ENCODE assay signal across 25 mouse cellular contexts in the genomic region with DNA sequence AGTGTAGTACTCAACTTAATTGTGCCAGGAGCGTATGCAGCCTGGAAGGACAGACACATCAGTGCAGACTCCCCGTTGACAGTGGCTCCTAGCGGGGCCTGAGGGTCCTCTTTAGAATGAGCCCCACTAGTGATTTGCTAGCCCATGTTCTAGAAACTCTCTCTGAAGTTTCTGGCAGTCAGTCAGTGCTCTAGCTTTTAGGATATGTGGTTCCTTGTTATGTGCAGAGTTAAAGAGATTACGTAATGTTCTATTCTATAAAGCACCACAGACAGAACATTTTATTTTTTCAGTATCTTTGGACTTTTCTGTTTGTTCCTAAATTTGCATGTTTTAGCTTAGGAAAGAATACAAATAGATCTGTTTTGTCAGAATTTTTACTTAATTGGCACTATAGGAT.
A peak's percentile ranks its signal among the peaks of the same experiment; 100 is the strongest.
DNase-seq lines count a peak whose midpoint lies in the region; ATAC-seq lines count a peak whose summit lies in the region.
"Had no signal": no experiment of that assay in that cellular context is flagged by ENCODE, and none has a peak within 500 bp of the region (broad histone marks: within the 10 kb centered on the region; RNA-seq: fewer than 3 reads in every experiment).

No protein-coding gene starts in this region.

- H3K4me1 ChIP-seq in limb, embryonic 10.5 days: no peaks in the 10 kb centered on the region
- no peaks in the 10 kb centered on the region for H3K4me1 ChIP-seq in intestine, embryonic 16.5 days (ENCODE audit: control insufficient read depth, insufficient read depth, low read length)
- H3K4me1 ChIP-seq: embryonic facial prominence, embryonic 13.5 days; forebrain, embryonic 12.5 days; forebrain, embryonic 15.5 days; hindbrain, embryonic 13.5 days; intestine, embryonic 15.5 days had no signal

- H3K4me3 ChIP-seq in limb, embryonic 10.5 days: no peak overlapping the region
- H3K4me3 ChIP-seq in intestine, embryonic 16.5 days (ENCODE audit: low read length): no peak overlapping the region
- H3K4me3 ChIP-seq: embryonic facial prominence, embryonic 10.5 days; embryonic facial prominence, embryonic 13.5 days; erythroblast, embryonic 14.5 days; forebrain, embryonic 12.5 days; forebrain, embryonic 15.5 days; gastrocnemius, adult 2 months; hindbrain, embryonic 10.5 days; hindbrain, embryonic 13.5 days; intestine, embryonic 15.5 days had no signal

- H3K27ac ChIP-seq in limb, embryonic 10.5 days: no peak overlapping the region
- H3K27ac ChIP-seq in intestine, embryonic 16.5 days (ENCODE audit: low read length): no peak overlapping the region
- H3K27ac ChIP-seq: embryonic facial prominence, embryonic 10.5 days; embryonic facial prominence, embryonic 13.5 days; forebrain, embryonic 12.5 days; forebrain, embryonic 15.5 days; gastrocnemius, adult 2 months; hindbrain, embryonic 10.5 days; hindbrain, embryonic 13.5 days; intestine, embryonic 15.5 days had no signal

- no peak for ATAC-seq in intestine, embryonic 16.5 days
- ATAC-seq: forebrain, embryonic 15.5 days; hindbrain, embryonic 16.5 days; intestine, embryonic 15.5 days had no signal

- H3K9ac ChIP-seq in intestine, embryonic 16.5 days (ENCODE audit: low read depth, low read length): no peak overlapping the region
- H3K9ac ChIP-seq: embryonic facial prominence, embryonic 13.5 days; forebrain, embryonic 12.5 days; forebrain, embryonic 15.5 days; hindbrain, embryonic 13.5 days; intestine, embryonic 15.5 days had no signal

- DNase-seq in 3134 (ENCODE audit: extremely low read depth, insufficient read length, low spot score) (peak; percentile 48), 3T3-L1 (ENCODE audit: low read depth, low spot score) (peak; percentile 59)
- peak; percentile 9 for DNase-seq in Muller cell, postnatal 12 days (ENCODE audit: inconsistent ontology term)
- DNase-seq in limb, embryonic 10.5 days (ENCODE audit: low spot score): no peak
- DNase-seq in heart, postnatal 25 days (ENCODE audit: low spot score): no peak
- DNase-seq: cerebellum, adult 11-12 months; cerebellum, adult 8-10 months; cerebellum, postnatal 10 days; cerebellum, postnatal 36 days; embryo, embryonic 11 days; gastrocnemius, adult 2 months; gastrocnemius, postnatal 14 days; heart, adult 11 months; heart, postnatal 36 days had no signal

- no peaks in the 10 kb centered on the region for H3K36me3 ChIP-seq in limb, embryonic 10.5 days
- H3K36me3 ChIP-seq in intestine, embryonic 16.5 days (ENCODE audit: control insufficient read depth, insufficient read depth, low read length): no peaks in the 10 kb centered on the region
- H3K36me3 ChIP-seq: embryonic facial prominence, embryonic 10.5 days; embryonic facial prominence, embryonic 13.5 days; forebrain, embryonic 12.5 days; forebrain, embryonic 15.5 days; hindbrain, embryonic 10.5 days; hindbrain, embryonic 13.5 days; intestine, embryonic 15.5 days had no signal

- H3K4me2 ChIP-seq in intestine, embryonic 16.5 days (ENCODE audit: low read depth, low read length): no peak overlapping the region
- H3K4me2 ChIP-seq: embryonic facial prominence, embryonic 13.5 days; forebrain, embryonic 12.5 days; forebrain, embryonic 15.5 days; heart, embryonic 11.5 days; hindbrain, embryonic 13.5 days; intestine, embryonic 15.5 days had no signal

- H3K9me3 ChIP-seq in limb, embryonic 10.5 days (replicated peaks): no peaks in the 10 kb centered on the region
- H3K9me3 ChIP-seq in intestine, embryonic 16.5 days (ENCODE audit: control insufficient read depth, low read length): no peaks in the 10 kb centered on the region
- H3K9me3 ChIP-seq: embryonic facial prominence, embryonic 10.5 days; embryonic facial prominence, embryonic 13.5 days; forebrain, embryonic 12.5 days; forebrain, embryonic 15.5 days; hindbrain, embryonic 10.5 days; hindbrain, embryonic 13.5 days; intestine, embryonic 15.5 days had no signal

- intact Hi-C loops in heart, postnatal 25 days (cut with DNase I): no loop called here

- no peaks in the 10 kb centered on the region for H3K27me3 ChIP-seq in limb, embryonic 10.5 days (ENCODE audit: low read depth, poor library complexity, severe bottlenecking)
- no peaks in the 10 kb centered on the region for H3K27me3 ChIP-seq in intestine, embryonic 16.5 days (replicated peaks; ENCODE audit: control insufficient read depth, insufficient read depth, low read length)
- H3K27me3 ChIP-seq: embryonic facial prominence, embryonic 13.5 days; forebrain, embryonic 12.5 days; forebrain, embryonic 15.5 days; hindbrain, embryonic 13.5 days; intestine, embryonic 15.5 days had no signal

- WGBS in limb, embryonic 10.5 days: 92% methylated on average over 4 of the region's 4 CpGs
- 90% methylated on average over 4 of the region's 4 CpGs for WGBS in intestine, embryonic 16.5 days

Comparison
In these comparisons a context has a peak if more than half of its experiments do, and no peak if none do; other contexts are left out.
1. DNase-seq: peak in 3134 (single experiment), 3T3-L1 (single experiment) and Muller cell, postnatal 12 days (single experiment); none in limb, embryonic 10.5 days (single experiment) and heart, postnatal 25 days (single experiment).